Mouse (Mus musculus) spleen, adult 2 months (tissue): ENCODE data around the gene Shld1.

ENCODE experiments used
- CTCF ChIP-seq: fragments of 200-500 bp; IDR thresholded peaks from 2 replicates; pipeline ENCODE4 v1.5.1; 2011; ENCODE audit warnings: mild to moderate bottlenecking, inconsistent platforms; ENCODE audit not compliant: insufficient read depth, insufficient read length, insufficient replicate concordance; ENCODE audit errors: extremely low read depth
- POLR2A ChIP-seq: fragments of 200-500 bp; IDR thresholded peaks from 2 replicates; pipeline ENCODE4 v1.6.1; 2011; ENCODE audit warnings: low read depth, low read length, inconsistent platforms

GRCm38 (mm10) chr2:132757911-132758310, 71.2 kb downstream of the Shld1 start:
- TF ChIP-seq CTCF (no peak), POLR2A (no peak)
